Mouse (Mus musculus): ENCODE results near the gene Ugt1a7c. TPM values are rescaled to one million over a fixed set of nuclear protein-coding genes. Genes with fewer than 3 reads are reported as not detected.

Ugt1a7c gene
- polyA plus RNA-seq, 1 experiment = not detected

DNA sequence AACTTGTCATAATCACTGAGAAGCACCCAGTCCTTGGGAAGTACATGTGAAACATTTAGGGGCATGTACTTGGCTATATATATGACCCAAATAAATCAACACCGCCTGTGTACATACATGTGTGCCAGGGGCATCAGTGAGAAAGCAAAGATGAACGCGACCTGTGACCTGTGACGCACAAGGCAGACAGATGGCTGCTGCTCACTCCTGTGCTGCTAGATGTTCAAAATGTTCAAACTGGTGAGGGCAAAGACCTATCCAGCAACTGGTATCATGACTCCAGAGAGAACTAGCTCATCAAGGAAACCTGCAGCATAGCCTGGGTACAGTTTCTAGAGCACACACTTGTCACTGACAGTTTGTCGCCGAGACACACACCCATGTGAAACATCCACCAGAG, 172.6 kb downstream of the Ugt1a7c start:
- no peak overlapping the region for H3K27ac ChIP-seq (ENCODE audit: insufficient read depth, low read depth, low read length)
- no peak overlapping the region for H3K4me3 ChIP-seq (ENCODE audit: insufficient read depth, low read depth, low read length)
- 93% methylated on average over 6 of the region's 6 CpGs for WGBS
- TF ChIP-seq CTCF (IDR thresholded peaks at IDR 0.05; ENCODE audit: insufficient read depth, low read depth, low read length) (no peak), POLR2A (IDR thresholded peaks at IDR 0.05; ENCODE audit: insufficient read depth, low read depth, low read length) (no peak)
- H3K4me1 ChIP-seq (ENCODE audit: control insufficient read depth, insufficient read depth, low read length) = no peaks in the 10 kb centered on the region

DNA sequence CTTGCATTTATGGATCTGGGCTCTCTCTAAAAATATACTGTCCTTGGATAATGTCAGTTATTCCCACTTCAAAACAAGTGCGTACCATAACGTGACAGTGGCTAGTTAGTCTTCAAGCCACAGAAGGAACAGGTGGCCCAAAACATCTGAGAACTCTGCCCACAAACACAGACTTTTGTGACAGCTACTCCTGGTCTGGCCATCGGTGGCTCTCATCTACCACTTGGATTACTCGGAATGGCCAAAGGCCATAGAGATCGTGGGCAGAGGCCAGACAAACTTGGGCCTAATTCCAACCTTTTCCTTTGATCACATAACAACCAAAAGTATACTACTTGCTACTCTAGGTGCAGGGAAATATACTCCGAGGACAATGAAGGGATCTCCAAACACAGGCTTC, 173.2 kb downstream of the Ugt1a7c start:
- TF ChIP-seq POLR2A (IDR thresholded peaks at IDR 0.05; ENCODE audit: insufficient read depth, low read depth, low read length) (no peak), CTCF (IDR thresholded peaks at IDR 0.05; ENCODE audit: insufficient read depth, low read depth, low read length) (no peak)
- 86% methylated on average over 6 of the region's 6 CpGs for WGBS
- Histone ChIP-seq H3K27ac (ENCODE audit: insufficient read depth, low read depth, low read length) (no peak overlapping the region), H3K4me3 (ENCODE audit: insufficient read depth, low read depth, low read length) (no peak overlapping the region), H3K4me1 (ENCODE audit: control insufficient read depth, insufficient read depth, low read length) (no peaks in the 10 kb centered on the region)

Other genes with a start within 250 kb of the Ugt1a7c start
- gene Dgkd, start 241.8 kb upstream of the Ugt1a7c start, polyA plus RNA-seq (2012; ENCODE audit: insufficient read depth, insufficient read length, low replicate concordance, missing spikeins) = 128 and 379 TPM in 2 replicates
- gene Usp40, start 86.5 kb upstream of the Ugt1a7c start, polyA plus RNA-seq (2012; ENCODE audit: insufficient read depth, insufficient read length, low replicate concordance, missing spikeins) = not detected in 2 replicates
- not detected in 2 replicates for gene Ugt1a10, start 39.7 kb upstream of the Ugt1a7c start, polyA plus RNA-seq (2012; ENCODE audit: insufficient read depth, insufficient read length, low replicate concordance, missing spikeins)
- gene Ugt1a9, start 24.3 kb upstream of the Ugt1a7c start, polyA plus RNA-seq (2012; ENCODE audit: insufficient read depth, insufficient read length, low replicate concordance, missing spikeins) = not detected in 2 replicates
- gene Ugt1a8, start 7.2 kb upstream of the Ugt1a7c start, polyA plus RNA-seq (2012; ENCODE audit: insufficient read depth, insufficient read length, low replicate concordance, missing spikeins) = not detected in 2 replicates
- not detected in 2 replicates for gene Ugt1a6b, start 8.2 kb downstream of the Ugt1a7c start, polyA plus RNA-seq (2012; ENCODE audit: insufficient read depth, insufficient read length, low replicate concordance, missing spikeins)
- not detected in 2 replicates for gene Ugt1a6a, start 39.7 kb downstream of the Ugt1a7c start, polyA plus RNA-seq (2012; ENCODE audit: insufficient read depth, insufficient read length, low replicate concordance, missing spikeins)
- gene Ugt1a5, start 71.0 kb downstream of the Ugt1a7c start, polyA plus RNA-seq (2012; ENCODE audit: insufficient read depth, insufficient read length, low replicate concordance, missing spikeins) = not detected in 2 replicates
- gene Ugt1a2, start 105.5 kb downstream of the Ugt1a7c start, polyA plus RNA-seq (2012; ENCODE audit: insufficient read depth, insufficient read length, low replicate concordance, missing spikeins) = not detected in 2 replicates
- not detected in 2 replicates for gene Dnajb3, start 110.7 kb downstream of the Ugt1a7c start, polyA plus RNA-seq (2012; ENCODE audit: insufficient read depth, insufficient read length, low replicate concordance, missing spikeins)
- gene Ugt1a1, start 116.9 kb downstream of the Ugt1a7c start, polyA plus RNA-seq (2012; ENCODE audit: insufficient read depth, insufficient read length, low replicate concordance, missing spikeins) = not detected in 2 replicates
- not detected in 2 replicates for gene Mroh2a, start 131.9 kb downstream of the Ugt1a7c start, polyA plus RNA-seq (2012; ENCODE audit: insufficient read depth, insufficient read length, low replicate concordance, missing spikeins)
- gene Hjurp, start 182.6 kb downstream of the Ugt1a7c start, polyA plus RNA-seq (2012; ENCODE audit: insufficient read depth, insufficient read length, low replicate concordance, missing spikeins) = 157 TPM in 1 of 2 replicates, not detected in the other
- not detected in 2 replicates for gene Trpm8, start 182.6 kb downstream of the Ugt1a7c start, polyA plus RNA-seq (2012; ENCODE audit: insufficient read depth, insufficient read length, low replicate concordance, missing spikeins)